Mouse (Mus musculus) stomach, postnatal 0 days (tissue): ENCODE results near the gene Nckap5.

Source experiments
- CTCF ChIP-seq: IDR thresholded peaks from 2 replicates; pipeline ENCODE4 v1.5.1; 2016; ENCODE audit warnings: antibody characterized with exemption, low read depth, mild to moderate bottlenecking, moderate library complexity
- EP300 ChIP-seq: optimal IDR thresholded peaks from 2 replicates; pipeline ENCODE3; 2016; ENCODE audit warnings: antibody characterized with exemption

DNA sequence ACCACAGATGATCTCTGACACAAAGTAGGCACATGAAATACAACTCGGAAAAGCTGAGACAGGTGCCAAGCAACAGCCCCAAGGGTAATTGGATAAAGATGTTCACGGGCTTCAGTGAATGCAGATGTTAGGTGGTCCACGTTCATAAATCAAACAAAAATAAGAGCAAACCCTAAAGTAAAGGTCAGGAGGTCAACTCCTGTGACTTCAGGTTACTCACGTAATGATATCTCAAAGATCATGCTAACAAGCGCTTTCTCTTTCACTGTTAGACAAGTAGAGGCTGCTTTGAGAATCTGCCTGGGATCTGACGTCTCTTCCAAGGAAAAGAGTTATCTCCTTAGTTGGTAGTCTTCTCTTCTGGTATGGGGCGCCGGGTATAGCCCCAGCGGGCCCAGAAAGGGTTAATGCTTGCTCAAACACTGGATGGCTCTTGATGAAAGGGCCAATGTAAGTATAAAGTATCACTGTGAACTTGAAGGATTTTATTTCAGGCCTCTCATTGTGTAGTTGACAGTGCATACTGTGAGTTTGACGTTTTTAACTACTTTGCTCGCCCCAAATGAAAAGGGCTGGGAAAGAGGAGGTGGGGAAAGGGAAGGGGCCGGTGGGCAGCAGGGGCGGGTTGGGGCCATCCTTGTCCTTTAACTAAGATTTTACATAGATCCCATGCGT, 85.8 kb downstream of the Nckap5 start:
- TF ChIP-seq CTCF = no peak
- no peak for TF ChIP-seq EP300
